Mouse (Mus musculus) liver, adult 2 months (tissue): ENCODE results near the gene Pitpna.

Experiments
- CTCF ChIP-seq: fragments of 200-500 bp; IDR thresholded peaks from 2 replicates; pipeline ENCODE4 v1.5.1; 2011; ENCODE audit warnings: low read depth, low read length, control low read depth
- POLR2A ChIP-seq: fragments of 200-500 bp; IDR thresholded peaks from 2 replicates; pipeline ENCODE4 v1.6.1; 2011; ENCODE audit warnings: low read length, control low read depth; ENCODE audit not compliant: insufficient read depth; ENCODE audit errors: extremely low read depth

DNA sequence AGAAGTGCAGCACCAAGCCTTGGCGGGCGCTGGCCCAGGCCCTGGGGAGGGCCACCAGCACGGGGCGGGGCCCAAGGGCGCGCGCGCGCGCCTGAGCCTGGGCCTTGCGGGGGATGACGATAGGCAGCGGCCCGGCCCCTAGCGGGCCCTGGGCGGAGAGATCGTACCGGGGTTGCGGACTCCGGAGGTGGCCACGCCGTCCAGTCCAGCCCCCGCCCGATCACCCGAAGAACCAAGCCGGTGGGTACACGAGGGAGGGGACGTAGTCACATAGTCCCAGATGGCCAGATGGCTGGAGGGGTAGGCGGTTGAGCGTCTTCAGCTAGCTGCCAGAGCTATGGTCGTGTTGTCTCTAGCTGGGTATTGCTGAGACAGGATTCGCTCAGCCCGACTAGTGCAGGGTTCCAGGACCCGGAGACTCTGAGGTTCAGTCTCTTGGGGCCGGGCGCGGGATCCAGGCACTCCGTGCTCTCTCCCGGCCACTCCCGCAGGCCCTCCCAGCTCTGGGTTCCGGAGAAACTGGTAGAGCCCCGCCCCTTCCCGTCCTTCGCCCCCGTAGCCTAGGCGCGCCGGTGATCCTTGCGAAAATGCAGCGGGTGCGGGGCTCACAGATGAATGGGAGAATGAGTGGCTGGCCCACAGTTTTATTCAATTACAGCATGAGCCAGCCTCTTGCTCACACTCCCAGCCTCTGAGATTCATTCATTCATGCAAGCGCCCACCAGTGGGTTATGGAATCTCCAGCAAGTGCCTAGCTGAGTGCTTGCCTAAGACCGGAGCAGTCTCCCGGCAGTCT is 63.7 kb downstream of the Pitpna start:
- TF ChIP-seq CTCF (no peak), POLR2A (0 out of 2 replicates have a peak, but pooled peaks have one; percentile 30)
